Mouse (Mus musculus) hematopoietic stem cell, adult 5-6 weeks (primary cell): Measurements from ENCODE around the gene 1700069L16Rik. TPM values are rescaled to one million over a fixed set of nuclear protein-coding genes. Genes with fewer than 3 reads are reported as not detected.

Source experiments
- ATAC-seq, 2 experiments: fragments of 125-278 bp in 1 of 2; replicated peaks in 1 of 2; 2 replicates each; pipeline ENCODE4 v1.8.0; 2016 to 2017; ENCODE audit warnings: inconsistent platforms in 2 of 2, mild to moderate bottlenecking in 2 of 2, moderate number of reproducible peaks in 2 of 2, low read depth in 1 of 2, moderate TSS enrichment in 1 of 2; ENCODE audit not compliant: low FRiP score in 2 of 2, poor library complexity in 2 of 2, severe bottlenecking in 2 of 2, insufficient read depth in 1 of 2, low TSS enrichment in 1 of 2
- total RNA-seq: library from RNA; stranded (forward); fragments of 172-1452, 232-1000 nt; gene quantifications from 2 replicates; pipeline ENCODE4 v1.2.3, GENCODE M21; 2017

1700069L16Rik gene
- not detected in 2 replicates for total RNA-seq

DNA sequence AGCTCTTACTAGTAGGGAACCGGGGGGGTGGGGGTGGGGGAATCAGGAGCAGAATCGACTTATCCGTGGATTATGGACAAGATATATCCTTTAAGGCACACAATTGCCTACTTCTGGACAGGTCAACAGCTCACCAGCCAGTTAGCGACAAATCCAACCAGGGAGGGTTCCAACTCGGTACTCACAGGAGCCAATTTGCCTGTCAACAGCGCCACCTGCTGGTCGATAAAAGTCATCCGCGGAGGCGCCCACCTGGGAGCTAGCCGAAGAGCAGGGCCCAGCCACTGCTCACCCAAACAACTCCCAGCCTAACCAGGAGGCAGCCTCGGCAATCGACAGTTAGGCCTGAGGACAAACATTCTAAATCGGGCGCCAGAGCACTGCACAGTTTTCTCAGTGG lies at the start of gene 1700069L16Rik:
Gene 1700069L16Rik, minus strand, starts transcription at position 327 of the 400 bp plus-strand sequence.
- peak; percentile 64 to 82 for ATAC-seq

DNA sequence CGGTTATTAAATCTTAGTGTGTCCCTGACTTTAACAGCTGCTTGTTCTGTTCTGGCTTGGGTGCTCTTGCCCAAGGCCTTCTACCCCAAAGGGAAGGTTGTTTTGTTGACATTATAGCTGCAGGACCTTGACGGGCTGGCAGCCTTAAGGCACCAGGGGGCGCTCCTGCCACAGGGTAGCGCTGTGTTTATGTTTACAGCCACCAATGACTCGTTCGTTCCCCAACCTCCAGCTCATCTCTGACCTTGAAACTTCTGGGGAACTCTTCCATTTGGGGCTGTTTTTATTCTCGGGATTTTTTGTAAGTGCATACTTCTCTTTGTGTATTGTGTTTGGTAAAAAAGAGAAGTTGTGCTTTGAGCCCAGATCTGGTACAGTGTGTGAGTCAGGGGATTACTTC lies 49.1 kb upstream of the 1700069L16Rik start:
- ATAC-seq = peak; percentile 22 to 43; a peak in 2 of 4 replicates

- ATAC-seq = no peak
These were observed 48.4 kb upstream of the 1700069L16Rik start for GRCm38 (mm10) chr5:113772905-113773519.

DNA sequence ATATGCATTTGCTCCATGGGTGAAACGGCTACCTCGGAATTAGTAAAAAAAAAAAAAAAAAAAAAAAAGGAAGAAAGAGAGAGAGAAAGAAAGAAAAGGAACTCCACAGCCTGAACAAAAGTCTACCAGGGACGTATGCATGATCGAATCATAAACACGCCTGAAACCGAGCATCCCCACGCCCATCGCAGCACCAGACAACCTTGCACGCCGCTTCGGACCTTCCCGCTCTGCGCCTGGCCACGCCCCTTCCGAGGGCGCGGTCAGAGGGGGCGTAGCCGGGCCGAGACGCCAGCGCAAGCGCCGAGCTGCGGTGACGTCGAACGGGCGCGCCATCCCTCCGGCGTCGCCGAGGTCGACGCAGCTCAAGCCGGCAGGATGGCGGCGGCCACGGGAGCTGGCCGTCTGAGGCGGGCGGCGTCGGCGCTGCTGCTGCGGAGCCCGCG lies 47.9 kb upstream of the 1700069L16Rik start, which contains the start of the genes Sart3 and Iscu:
Gene Sart3, minus strand, starts transcription at position 61 of the 446 bp plus-strand sequence.
Gene Iscu, plus strand, starts transcription at position 299 of the 446 bp plus-strand sequence.
- ATAC-seq = peak; percentile 65 to 74

DNA sequence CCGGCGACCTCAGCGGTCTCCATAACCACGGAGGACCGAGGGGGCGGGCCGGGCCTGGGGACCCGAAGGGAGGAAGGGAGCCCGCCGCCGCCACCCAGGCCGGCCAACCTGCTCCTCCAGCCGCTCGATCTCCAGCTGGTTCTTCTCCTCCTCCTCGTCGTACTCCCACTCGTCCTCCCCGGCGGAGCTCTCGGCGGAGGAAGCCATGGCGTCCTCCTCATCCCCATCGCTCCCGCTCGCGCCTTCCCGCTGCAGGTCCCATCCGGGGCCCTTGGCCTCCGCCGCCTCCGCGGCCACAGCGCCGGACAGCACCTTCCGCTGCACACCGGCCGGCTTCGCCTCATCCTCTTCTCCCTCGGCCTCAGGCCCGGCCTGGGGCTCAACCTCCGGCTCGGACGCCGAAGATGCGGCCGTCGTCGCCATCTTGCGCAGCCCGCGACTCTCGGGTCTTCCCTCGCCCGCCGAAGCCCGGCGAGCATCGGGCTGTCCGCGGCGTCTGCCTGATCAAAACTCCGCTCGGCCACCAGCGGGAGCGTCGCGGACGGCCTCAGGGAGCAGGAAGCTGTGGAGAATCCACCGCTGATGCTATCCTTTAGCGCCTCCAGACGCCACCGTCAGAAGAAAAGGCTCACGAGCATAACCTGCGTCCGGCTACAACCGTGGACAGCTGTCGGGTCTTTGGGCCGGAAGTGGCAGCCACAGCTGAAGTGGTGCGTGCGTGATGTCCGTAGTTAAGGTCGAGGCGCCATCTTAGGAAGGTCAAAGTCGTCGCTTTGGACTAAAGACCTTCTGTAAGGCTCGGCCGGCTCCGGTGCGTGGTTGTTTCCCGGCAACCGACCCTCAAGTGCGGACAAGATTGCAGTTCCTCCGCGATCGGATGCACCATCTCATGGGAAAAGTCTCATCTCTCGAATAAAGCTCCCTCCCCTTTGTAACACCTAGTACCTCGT lies 46.9 kb upstream of the 1700069L16Rik start:
- ATAC-seq = peak; percentile 63 to 73

DNA sequence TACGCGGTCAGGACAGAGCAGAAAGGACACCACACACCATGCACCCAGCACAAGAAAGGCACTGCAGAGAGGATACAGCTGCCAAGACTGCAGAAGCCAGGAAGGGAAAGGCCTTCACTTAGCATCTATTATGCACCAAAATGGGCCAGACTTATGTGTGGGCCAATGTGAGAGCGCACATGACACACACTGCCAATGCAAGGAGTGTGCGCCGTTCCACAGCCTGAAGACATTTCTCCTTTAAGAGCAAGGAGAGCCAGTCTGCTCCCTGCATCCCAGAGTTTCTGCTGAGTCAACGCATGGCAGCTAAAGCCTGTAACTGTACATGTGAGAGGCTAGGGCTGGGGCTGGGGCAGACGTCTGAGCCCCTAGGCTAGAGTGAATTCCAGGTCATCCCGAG lies 44.2 kb upstream of the 1700069L16Rik start:
- no peak for ATAC-seq

GRCm38 (mm10) chr5:113765641-113766526 lies 41.3 kb upstream of the 1700069L16Rik start:
- no peak for ATAC-seq

DNA sequence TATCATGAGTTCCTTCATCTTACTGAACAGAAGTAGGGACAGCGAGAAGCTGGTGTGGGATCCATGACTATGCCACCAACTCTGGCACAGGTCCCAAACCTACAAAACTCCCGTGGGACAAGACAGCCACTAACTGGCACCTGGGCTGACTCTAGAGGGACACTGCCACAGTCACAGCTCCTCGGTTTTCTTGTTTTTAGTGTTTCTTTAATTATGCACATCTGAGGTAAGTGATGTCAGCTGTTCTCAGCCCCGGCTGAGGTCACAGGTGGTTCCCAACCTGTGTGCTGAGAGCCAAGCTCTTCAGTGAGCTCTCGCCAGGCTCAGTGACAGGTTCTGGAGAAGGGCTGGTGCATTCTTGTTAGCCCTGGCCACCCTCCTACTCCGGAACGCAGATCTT lies 39.9 kb upstream of the 1700069L16Rik start:
- no peak for ATAC-seq

DNA sequence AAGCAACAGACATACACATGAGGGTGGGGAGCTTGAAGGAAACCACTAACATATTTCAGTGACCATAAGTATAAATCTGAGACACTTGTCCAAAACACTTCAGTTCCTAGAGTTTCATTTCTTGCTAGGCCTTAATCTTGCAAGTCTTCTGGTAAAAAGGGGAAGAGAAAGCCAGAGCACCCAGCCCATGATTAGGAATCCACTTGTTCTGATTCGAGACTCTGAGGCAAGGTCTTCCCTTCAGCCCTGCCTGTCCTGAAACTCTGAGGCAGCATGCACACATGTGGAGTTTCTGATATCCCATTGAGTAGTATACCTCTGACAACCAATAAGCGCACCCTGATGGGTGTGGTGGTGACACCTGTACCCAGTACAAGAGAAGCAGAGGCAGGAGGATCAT lies 37.0 kb upstream of the 1700069L16Rik start:
- ATAC-seq = no peak

- ATAC-seq = no peak
These were observed 30.9 kb upstream of the 1700069L16Rik start for GRCm38 (mm10) chr5:113755347-113756030.

DNA sequence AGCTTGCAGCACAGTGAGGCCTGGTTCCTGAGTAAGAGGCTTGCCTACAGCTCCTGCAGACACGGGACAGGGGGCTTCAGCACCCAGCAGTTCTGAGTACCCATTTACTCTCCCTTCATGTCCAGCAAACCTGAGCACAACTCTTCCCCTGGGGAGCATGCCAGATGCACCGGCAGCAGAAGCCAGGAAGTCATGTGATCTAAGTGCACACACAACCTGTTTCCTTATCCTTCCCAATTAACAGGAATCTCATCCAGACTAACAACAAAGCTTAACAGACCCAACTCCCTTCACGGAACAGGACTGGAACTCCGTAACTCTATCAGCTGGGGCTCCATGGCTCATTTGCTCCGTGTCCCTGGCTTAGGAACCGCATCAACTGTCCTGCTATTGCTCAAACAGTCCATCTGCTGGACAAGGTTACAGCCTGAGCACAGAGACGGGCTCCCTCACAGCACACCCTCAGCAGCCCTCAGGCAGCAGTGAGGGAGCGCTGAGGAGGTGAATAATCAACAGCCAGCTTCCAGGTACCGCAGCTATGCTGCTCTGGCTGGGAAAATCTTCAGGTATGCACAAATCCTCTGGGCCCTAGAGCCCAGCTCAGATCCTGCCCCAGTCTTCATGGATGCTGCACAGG lies 27.1 kb upstream of the 1700069L16Rik start:
- no peak for ATAC-seq

- no peak for ATAC-seq
These were observed 24.2 kb upstream of the 1700069L16Rik start for GRCm38 (mm10) chr5:113748556-113749331.

- ATAC-seq = no peak
These were observed 23.1 kb upstream of the 1700069L16Rik start for GRCm38 (mm10) chr5:113747629-113748028.

DNA sequence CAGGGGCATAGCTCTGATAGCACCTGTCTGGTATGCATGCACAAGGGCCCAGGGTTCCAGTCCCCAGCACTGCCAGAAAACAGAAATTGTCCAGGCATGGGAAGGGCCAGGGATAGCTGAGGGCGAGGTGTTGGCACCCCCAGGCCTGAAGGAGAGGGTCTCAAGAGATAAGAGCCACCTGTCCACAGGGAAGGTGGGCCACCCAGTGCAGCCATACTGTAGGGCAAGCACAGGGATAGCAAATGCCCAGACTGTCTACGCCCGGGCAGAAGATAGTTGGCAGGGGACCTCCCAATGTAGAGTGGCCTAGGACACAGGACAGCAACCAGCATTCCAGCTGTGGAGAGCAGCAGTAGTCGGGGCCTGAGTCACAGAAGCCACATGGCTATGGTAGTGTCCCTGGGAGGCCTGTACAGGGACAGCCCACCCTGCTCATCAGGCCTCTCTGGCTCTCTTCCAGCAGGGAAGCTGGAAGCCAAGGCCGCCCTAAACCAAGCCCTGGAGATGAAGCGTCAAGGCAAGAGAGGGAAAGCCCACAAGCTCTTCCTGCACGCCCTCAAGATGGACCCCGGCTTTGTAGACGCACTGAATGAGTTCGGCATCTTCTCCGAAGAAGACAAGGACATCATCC lies 13.2 kb upstream of the 1700069L16Rik start:
- ATAC-seq = no peak

DNA sequence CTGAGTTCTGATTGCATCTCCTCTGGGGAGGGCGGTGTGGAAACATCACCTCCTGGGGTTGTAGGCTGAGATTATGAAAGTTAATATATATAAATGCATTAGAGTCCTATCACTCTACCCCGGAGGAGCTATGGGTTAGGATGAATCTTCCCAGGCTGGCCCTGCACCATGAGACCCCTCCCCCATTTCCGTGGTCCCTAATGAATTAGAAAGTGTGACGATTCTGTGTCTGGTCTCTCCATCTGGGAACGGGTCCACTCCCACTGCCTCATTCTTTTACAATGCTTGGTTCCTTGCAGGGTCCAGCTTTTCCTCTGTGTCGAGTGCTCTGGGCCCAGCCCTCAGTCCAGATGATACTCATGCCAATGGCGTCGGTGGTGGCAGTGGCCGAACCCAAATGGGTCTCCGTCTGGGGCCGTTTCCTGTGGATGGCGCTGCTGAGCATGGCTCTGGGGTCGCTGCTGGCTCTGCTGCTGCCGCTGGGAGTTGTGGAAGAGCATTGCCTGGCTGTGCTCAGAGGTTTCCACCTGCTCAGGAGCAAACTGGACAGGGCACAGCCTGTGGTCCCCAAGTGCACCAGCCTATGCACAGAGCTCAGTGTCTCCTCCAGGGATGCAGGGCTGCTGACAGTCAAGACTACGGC lies 12.1 kb upstream of the 1700069L16Rik start:
- no peak for ATAC-seq
